Mouse (Mus musculus) testis, adult 2 months (tissue): ENCODE measurements around the gene Syngr2. TPM values are rescaled to one million over a fixed set of nuclear protein-coding genes. Genes with fewer than 3 reads are reported as not detected.
A peak's percentile ranks its signal among the peaks of the same experiment; 100 is the strongest.
"Not testable (repeated sequence)": the region's sequence is repeated elsewhere in the genome, so short reads cannot be mapped to it uniquely, and the experiment has no call there.

Experiments
- H3K27ac ChIP-seq: fragments of 200-500 bp; 2 replicates; pipeline ENCODE4 v1.5.1; 2012; ENCODE audit warnings: low read depth, low read length; ENCODE audit not compliant: control insufficient read depth, insufficient read depth
- H3K27me3 ChIP-seq: fragments of 200-500 bp; 2 replicates; pipeline ENCODE4 v1.6.1; 2012; ENCODE audit warnings: mild to moderate bottlenecking, low read length, moderate library complexity; ENCODE audit not compliant: control insufficient read depth, insufficient read depth
- H3K36me3 ChIP-seq: fragments of 200-500 bp; 2 replicates; pipeline ENCODE4 v1.6.1; 2012; ENCODE audit warnings: mild to moderate bottlenecking, low read length; ENCODE audit not compliant: control insufficient read depth, insufficient read depth
- H3K4me1 ChIP-seq: fragments of 200-500 bp; 2 replicates; pipeline ENCODE4 v1.6.1; 2012; ENCODE audit warnings: low read length; ENCODE audit not compliant: control insufficient read depth, insufficient read depth
- H3K4me3 ChIP-seq: fragments of 200-500 bp; 2 replicates; pipeline ENCODE4 v1.5.1; 2012; ENCODE audit warnings: low read depth, mild to moderate bottlenecking, low read length, moderate library complexity, mixed read lengths; ENCODE audit not compliant: control insufficient read depth
- CTCF ChIP-seq: fragments of 200-500 bp; IDR thresholded peaks from 2 replicates; pipeline ENCODE4 v1.5.1; 2012; ENCODE audit warnings: low read depth, mild to moderate bottlenecking, inconsistent platforms, low read length, moderate library complexity; ENCODE audit not compliant: control insufficient read depth, insufficient read depth, insufficient replicate concordance
- POLR2A ChIP-seq: fragments of 200-500 bp; IDR thresholded peaks from 2 replicates; pipeline ENCODE4 v1.6.1; 2012; ENCODE audit warnings: low read depth, mild to moderate bottlenecking, inconsistent platforms, low read length, moderate library complexity; ENCODE audit not compliant: control insufficient read depth
- polyA plus RNA-seq: library from polyadenylated mRNA; depleted of rRNA; stranded (reverse); fragments of >200 nt; gene quantifications from 2 replicates; pipeline ENCODE4 v1.2.3, GENCODE M21; 2012

The Syngr2 gene
- polyA plus RNA-seq, 1 experiment: 32.5 TPM

GRCm38 (mm10) chr11:117828888-117829604 lies 19.6 kb downstream of the Syngr2 start:
- peak overlapping the region; percentile 84 for H3K27ac ChIP-seq
- H3K36me3 ChIP-seq: no peaks in the 10 kb centered on the region
- H3K4me3 ChIP-seq: no peak overlapping the region
- H3K4me1 ChIP-seq: peaks cover 35% of the 10 kb centered on the region
- TF ChIP-seq CTCF: no peak
- TF ChIP-seq POLR2A: no peak
- no peaks in the 10 kb centered on the region for H3K27me3 ChIP-seq

GRCm38 (mm10) chr11:117829671-117830215 lies 20.3 kb downstream of the Syngr2 start:
- Histone ChIP-seq H3K4me3 (no peak overlapping the region), H3K27me3 (no peaks in the 10 kb centered on the region), H3K4me1 (peaks cover 34% of the 10 kb centered on the region), H3K36me3 (no peaks in the 10 kb centered on the region), H3K27ac (peak overlapping the region; percentile 44)
- TF ChIP-seq POLR2A (no peak), CTCF (no peak)

GRCm38 (mm10) chr11:117830401-117830800 lies 20.9 kb downstream of the Syngr2 start:
- Histone ChIP-seq H3K36me3 (no peaks in the 10 kb centered on the region), H3K27me3 (no peaks in the 10 kb centered on the region), H3K27ac (peak overlapping the region; percentile 44), H3K4me3 (peak overlapping the region; percentile 1), H3K4me1 (peaks cover 29% of the 10 kb centered on the region)
- TF ChIP-seq POLR2A (no peak), CTCF (no peak)

GRCm38 (mm10) chr11:117832086-117832969 lies 22.9 kb downstream of the Syngr2 start:
- peak; percentile 69; the same call in 1 of the 2 replicates for TF ChIP-seq CTCF
- no peak for TF ChIP-seq POLR2A
- no peaks in the 10 kb centered on the region for H3K27me3 ChIP-seq
- peak overlapping the region; percentile 76 for H3K27ac ChIP-seq
- peaks cover 29% of the 10 kb centered on the region for H3K4me1 ChIP-seq
- peak overlapping the region; percentile 83 for H3K4me3 ChIP-seq
- no peaks in the 10 kb centered on the region for H3K36me3 ChIP-seq

- H3K27ac ChIP-seq: peak overlapping the region; percentile 65
- not testable (repeated sequence) for H3K4me3 ChIP-seq, H3K36me3 ChIP-seq, H3K27me3 ChIP-seq
- peaks cover 23% of the 10 kb centered on the region for H3K4me1 ChIP-seq
Observed at GRCm38 (mm10) chr11:117833509-117833908, 24.0 kb downstream of the Syngr2 start.

- H3K4me3 ChIP-seq: no peak overlapping the region
- no peaks in the 10 kb centered on the region for H3K27me3 ChIP-seq
- no peaks in the 10 kb centered on the region for H3K36me3 ChIP-seq
- TF ChIP-seq CTCF (no peak), POLR2A (0 out of 2 replicates have a peak, but pooled peaks have one; percentile 21)
- peaks cover 21% of the 10 kb centered on the region for H3K4me1 ChIP-seq
- H3K27ac ChIP-seq: peak overlapping the region; percentile 41
Observed at GRCm38 (mm10) chr11:117834086-117834485, 24.6 kb downstream of the Syngr2 start.

- H3K4me1 ChIP-seq: peaks cover 21% of the 10 kb centered on the region
- peak overlapping the region; percentile 41 for H3K4me3 ChIP-seq
- no peaks in the 10 kb centered on the region for H3K27me3 ChIP-seq
- H3K27ac ChIP-seq: no peak overlapping the region
- TF ChIP-seq POLR2A (no peak), CTCF (no peak)
- no peaks in the 10 kb centered on the region for H3K36me3 ChIP-seq
Observed at GRCm38 (mm10) chr11:117836306-117836705, 26.8 kb downstream of the Syngr2 start.

- H3K27ac ChIP-seq: no peak overlapping the region
- no peaks in the 10 kb centered on the region for H3K27me3 ChIP-seq
Observed at GRCm38 (mm10) chr11:117838572-117838971, 29.1 kb downstream of the Syngr2 start.

More at GRCm38 (mm10) chr11:117838572-117838971, 29.1 kb downstream of the Syngr2 start:
- no peak overlapping the region for H3K4me3 ChIP-seq
- peaks cover 9% of the 10 kb centered on the region for H3K4me1 ChIP-seq
- TF ChIP-seq POLR2A (no peak), CTCF (no peak)
- H3K36me3 ChIP-seq: no peaks in the 10 kb centered on the region
